Mouse (Mus musculus) brain, embryonic 14.5 days (tissue): ENCODE measurements around the gene Cfap65.

Experiments
- CTCF ChIP-seq: fragments of 200-500 bp; IDR thresholded peaks from 2 replicates; pipeline ENCODE4 v1.5.1; 2012; ENCODE audit warnings: inconsistent platforms, mild to moderate bottlenecking, moderate library complexity, borderline replicate concordance; ENCODE audit not compliant: insufficient read depth, insufficient read length; ENCODE audit errors: extremely low read depth
- POLR2A ChIP-seq: fragments of 200-500 bp; IDR thresholded peaks from 2 replicates; pipeline ENCODE4 v1.6.1; 2012; ENCODE audit warnings: mild to moderate bottlenecking, inconsistent platforms, borderline replicate concordance; ENCODE audit not compliant: poor library complexity, insufficient read depth, insufficient read length, severe bottlenecking; ENCODE audit errors: extremely low read depth

GRCm38 (mm10) chr1:74975936-74976335 is 40.5 kb upstream of the Cfap65 start:
- no peak for TF ChIP-seq CTCF
- no peak for TF ChIP-seq POLR2A
